Mouse (Mus musculus): ENCODE measurements at regions not wholly inside any gene's neighbourhood (a gene's known extent, or its start where the extent isn't known, plus 50 kb on each side); places are given as distances from the start of the nearest gene placed in this dataset.

- no peak for DNase-seq (ENCODE audit: low spot score)
Observed at GRCm38 (mm10) chr15:71358189-71358790, 2476.1 kb upstream of the Gm6569 start.

- peak; percentile 65 for DNase-seq (ENCODE audit: low spot score)
Observed at GRCm38 (mm10) chr15:71375775-71376174, 2458.6 kb upstream of the Gm6569 start.

Data from adipocyte (in vitro differentiated cells).